In the genomic region with DNA sequence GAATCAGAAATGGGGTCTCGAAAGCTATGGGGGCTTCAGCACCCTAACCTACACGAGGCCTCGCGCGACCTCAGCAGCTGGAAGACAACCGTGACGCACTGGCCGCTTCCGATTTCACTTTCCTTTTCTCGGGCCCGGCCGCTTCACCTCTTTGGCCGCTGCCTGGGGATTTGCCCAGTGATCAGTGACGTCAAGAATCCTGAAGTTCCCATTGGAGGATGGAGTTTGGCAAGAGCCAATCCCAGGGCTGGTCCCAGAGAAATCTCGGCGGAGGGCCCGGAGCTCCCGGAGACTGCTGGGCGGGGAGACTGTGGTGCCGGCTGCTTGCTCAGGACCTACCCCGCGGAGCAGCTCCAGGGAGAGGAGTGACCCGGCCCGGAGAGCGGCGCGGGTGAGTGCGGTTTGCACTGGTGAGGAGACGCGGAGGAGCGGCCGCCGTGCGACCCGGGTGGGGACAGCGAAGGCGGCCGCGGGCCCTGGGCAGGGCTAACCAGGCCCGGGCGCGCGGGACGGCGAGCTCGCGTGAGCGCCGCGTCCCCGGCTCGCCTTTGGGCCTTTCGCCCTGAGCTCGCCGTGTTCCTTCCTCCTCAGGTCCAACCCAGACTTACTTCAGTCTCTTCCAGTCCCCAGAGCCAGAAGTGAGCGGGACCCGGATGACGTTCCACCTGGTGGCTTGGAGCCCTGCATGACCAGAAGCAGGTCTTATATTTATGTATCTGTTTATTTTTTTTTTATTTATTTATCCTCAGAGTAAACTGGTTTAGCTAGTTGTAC, we compare ENCODE assay signal across 8 mouse cellular contexts. TPM values are rescaled to one million over a fixed set of nuclear protein-coding genes. Genes with fewer than 3 reads are reported as not detected.
DNase-seq lines count a peak whose midpoint lies in the region; ATAC-seq and TF ChIP-seq lines count a peak whose summit lies in the region.

Gene Trim26, plus strand, starts transcription at position 261 of the 774 bp plus-strand sequence.

- ATAC-seq in erythroid progenitor cell, adult 5-6 weeks (replicated peaks; ENCODE audit: low FRiP score, poor library complexity, severe bottlenecking), result peak; percentile 98
- ATAC-seq in heart, embryonic 12.5 days (ENCODE audit: insufficient number of reproducible peaks, low FRiP score), result peak; percentile 99
- ATAC-seq in kidney, postnatal 0 days (replicated peaks; ENCODE audit: low FRiP score, low read depth), result peak; percentile 99
- ATAC-seq in liver, embryonic 11.5 days (replicated peaks; ENCODE audit: low FRiP score), result peak; percentile 96
- peak; percentile 98 for ATAC-seq in stomach, embryonic 14.5 days (ENCODE audit: insufficient number of reproducible peaks, insufficient read depth, low FRiP score, low read depth)

- H3K4me2 ChIP-seq in heart, embryonic 12.5 days, result peak within 1 kb of the TSS; percentile 81
- peak within 1 kb of the TSS; percentile 67 for H3K4me2 ChIP-seq in kidney, postnatal 0 days (ENCODE audit: low read length)
- H3K4me2 ChIP-seq in liver, embryonic 11.5 days, result peak within 1 kb of the TSS; percentile 87
- peak within 1 kb of the TSS; percentile 54 for H3K4me2 ChIP-seq in stomach, embryonic 14.5 days (replicated peaks; ENCODE audit: low read depth, low read length)

- H3K9ac ChIP-seq in heart, embryonic 12.5 days, result peak within 1 kb of the TSS; percentile 90
- peak within 1 kb of the TSS; percentile 86 for H3K9ac ChIP-seq in kidney, postnatal 0 days (ENCODE audit: low read depth, low read length)
- peak within 1 kb of the TSS; percentile 59 for H3K9ac ChIP-seq in liver, embryonic 11.5 days (ENCODE audit: low read depth, low read length)
- peak within 1 kb of the TSS; percentile 82 for H3K9ac ChIP-seq in stomach, embryonic 14.5 days (replicated peaks; ENCODE audit: low read depth, low read length)

- H3K4me3 ChIP-seq in heart, embryonic 12.5 days, result peak within 1 kb of the TSS; percentile 87
- H3K4me3 ChIP-seq in kidney, postnatal 0 days (replicated peaks; ENCODE audit: low read depth, low read length), result peak within 1 kb of the TSS; percentile 80
- peak within 1 kb of the TSS; percentile 66 for H3K4me3 ChIP-seq in liver, embryonic 11.5 days (ENCODE audit: low read depth, low read length)
- H3K4me3 ChIP-seq in stomach, embryonic 14.5 days (ENCODE audit: low read depth, low read length), result peak within 1 kb of the TSS; percentile 72

- H3K4me1 ChIP-seq in heart, embryonic 12.5 days (replicated peaks), result peaks cover 18% of the 10 kb centered on the region; the same call in 1 of the 2 replicates
- H3K4me1 ChIP-seq in kidney, postnatal 0 days (replicated peaks; ENCODE audit: insufficient read depth, low read length), result peaks cover 3% of the 10 kb centered on the region; the same call in 1 of the 2 replicates
- H3K4me1 ChIP-seq in liver, embryonic 11.5 days (replicated peaks; ENCODE audit: control insufficient read depth, insufficient read depth, low read length), result no peaks in the 10 kb centered on the region; the same call in 1 of the 2 replicates
- peaks cover 11% of the 10 kb centered on the region; the same call in 1 of the 2 replicates for H3K4me1 ChIP-seq in stomach, embryonic 14.5 days (ENCODE audit: control insufficient read depth, insufficient read depth, low read length)

- DNase-seq in CD4-positive helper T cell, adult 2 months (ENCODE audit: low read depth, low spot score), result peak; percentile 97
- peak; percentile 89 for DNase-seq in brain, embryonic 18.5 days (ENCODE audit: low read depth, low spot score)
- peak; percentile 99 for DNase-seq in kidney, postnatal 0 days (ENCODE audit: low spot score)
- DNase-seq in liver, embryonic 11.5 days (ENCODE audit: low spot score), result peak; percentile 92
- peak; percentile 98 for DNase-seq in naive thymus-derived CD4-positive, alpha-beta T cell, adult 2 months (ENCODE audit: low read depth)

- under 1% methylated on average over 58 of the region's 58 CpGs for WGBS in heart, embryonic 12.5 days
- WGBS in kidney, postnatal 0 days, result under 1% methylated on average over 58 of the region's 58 CpGs
- WGBS in liver, embryonic 11.5 days, result under 1% methylated on average over 58 of the region's 58 CpGs
- 1% methylated on average over 57 of the region's 58 CpGs for whole genome bisulfite sequencing in stomach, embryonic 14.5 days

- H3K9me3 ChIP-seq in heart, embryonic 12.5 days (replicated peaks), result no peaks in the 10 kb centered on the region
- H3K9me3 ChIP-seq in kidney, postnatal 0 days (replicated peaks; ENCODE audit: low read length), result no peaks in the 10 kb centered on the region
- H3K9me3 ChIP-seq in liver, embryonic 11.5 days (ENCODE audit: control insufficient read depth, low read length), result no peaks in the 10 kb centered on the region
- H3K9me3 ChIP-seq in stomach, embryonic 14.5 days (ENCODE audit: control insufficient read depth, low read depth, low read length), result no peaks in the 10 kb centered on the region

- no peak for TF ChIP-seq CTCF in kidney, postnatal 0 days (IDR thresholded peaks at IDR 0.05; ENCODE audit: low read depth)

- H3K27ac ChIP-seq in heart, embryonic 12.5 days (ENCODE audit: poor library complexity, severe bottlenecking), result peak within 1 kb of the TSS; percentile 97
- peak within 1 kb of the TSS; percentile 98 for H3K27ac ChIP-seq in kidney, postnatal 0 days
- H3K27ac ChIP-seq in liver, embryonic 11.5 days (ENCODE audit: low read depth, low read length), result peak within 1 kb of the TSS; percentile 75
- H3K27ac ChIP-seq in stomach, embryonic 14.5 days (ENCODE audit: low read length), result peak within 1 kb of the TSS; percentile 97

- H3K36me3 ChIP-seq in heart, embryonic 12.5 days, result peaks cover 12% of the 10 kb centered on the region; the same call in 1 of the 2 replicates
- H3K36me3 ChIP-seq in kidney, postnatal 0 days (ENCODE audit: insufficient read depth, low read length), result no peaks in the 10 kb centered on the region
- H3K36me3 ChIP-seq in liver, embryonic 11.5 days (ENCODE audit: control insufficient read depth, insufficient read depth, low read length), result no peaks in the 10 kb centered on the region
- no peaks in the 10 kb centered on the region for H3K36me3 ChIP-seq in stomach, embryonic 14.5 days (ENCODE audit: control insufficient read depth, insufficient read depth, low read length)

- H3K27me3 ChIP-seq in heart, embryonic 12.5 days (replicated peaks), result no peaks in the 10 kb centered on the region
- H3K27me3 ChIP-seq in kidney, postnatal 0 days (ENCODE audit: insufficient read depth, low read length), result no peaks in the 10 kb centered on the region
- H3K27me3 ChIP-seq in liver, embryonic 11.5 days (replicated peaks; ENCODE audit: control insufficient read depth, insufficient read depth, low read length), result no peaks in the 10 kb centered on the region
- no peaks in the 10 kb centered on the region for H3K27me3 ChIP-seq in stomach, embryonic 14.5 days (ENCODE audit: control insufficient read depth, insufficient read depth, low read length)

RNA-seq across cellular contexts. Expression of gene Trim26, which starts in this region (rescaled TPM):
- total RNA-seq in erythroid progenitor cell, adult 5-6 weeks (2015; ENCODE audit: low replicate concordance), result 41.8 and 46.5 TPM in 2 replicates
- total RNA-seq in erythroid progenitor cell, adult 5-6 weeks (2017; ENCODE audit: low replicate concordance), result 13.9 and 15.8 TPM in 2 replicates
- 28.8 and 28.9 TPM in 2 replicates for polyA plus RNA-seq in heart, embryonic 12.5 days (2016; fragmentation: Nextera tagmentation; extraction: Ambion mirVana)
- 33.2 and 33.6 TPM in 2 replicates for polyA plus RNA-seq in kidney, postnatal 0 days (2015; fragmentation: Nextera tagmentation; extraction: Ambion mirVana)
- 16.6 and 20.7 TPM in 2 replicates for polyA plus RNA-seq in liver, embryonic 11.5 days (2014; fragmentation: Nextera tagmentation; extraction: Ambion mirVana)
- polyA plus RNA-seq in stomach, embryonic 14.5 days (2014; fragmentation: Nextera tagmentation; extraction: Ambion mirVana), result 38.0 and 42.7 TPM in 2 replicates

Comparison
In these comparisons a context has a peak if more than half of its experiments do, and no peak if none do; other contexts are left out.
1. Peak in every context shown above with its lines: DNase-seq, ATAC-seq, H3K4me3 ChIP-seq and H3K27ac ChIP-seq.